Mouse (Mus musculus): ENCODE results near the gene Ltc4s. TPM values are rescaled to one million over a fixed set of nuclear protein-coding genes. Genes with fewer than 3 reads are reported as not detected.

Ltc4s gene
- total RNA-seq, 2 experiments from 2014 or later: 9.9 to 15.5 TPM

DNA sequence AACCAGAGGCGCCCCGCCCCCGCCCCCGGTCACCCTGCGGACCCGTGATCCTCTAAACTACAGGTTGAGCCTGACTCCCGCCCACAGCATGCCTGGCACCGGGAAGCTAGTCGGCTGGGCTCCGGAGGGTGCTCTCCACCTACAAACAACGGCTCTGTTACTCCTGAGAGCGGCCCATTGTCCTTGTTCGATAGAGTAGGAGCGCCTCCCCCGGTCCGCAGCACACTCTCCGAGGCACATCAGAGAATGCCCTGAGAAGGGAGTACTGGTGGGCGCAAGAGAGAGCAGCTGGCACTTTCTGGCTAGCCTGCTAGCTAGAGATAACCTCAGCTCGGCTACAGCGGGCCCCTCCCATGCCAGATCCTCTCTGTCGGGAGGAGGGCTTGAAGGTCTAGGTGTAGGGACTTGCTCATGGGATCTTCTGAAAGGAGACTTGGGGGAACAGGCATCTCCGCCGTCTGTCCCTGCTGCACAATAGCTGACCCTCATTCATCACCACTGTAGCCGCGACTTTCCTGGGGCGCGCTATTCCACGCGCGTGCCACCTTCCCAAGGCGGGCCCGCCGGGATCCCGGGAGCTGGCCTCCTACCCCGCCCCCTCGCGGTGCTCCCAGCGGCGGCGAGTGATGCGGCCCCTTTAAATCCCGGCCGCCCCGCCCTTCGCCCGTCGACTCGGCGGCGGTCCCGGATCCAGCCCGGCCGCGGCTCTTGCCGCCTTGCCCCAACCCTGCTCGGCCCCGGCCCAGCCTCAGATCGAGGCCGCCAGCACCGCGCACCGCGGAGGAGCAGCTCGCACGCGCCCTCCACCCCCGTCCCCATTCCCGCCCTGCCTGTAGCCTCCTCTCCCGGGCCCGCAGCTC lies 13.5 kb downstream of the Ltc4s start:
- DNase-seq (ENCODE audit: low spot score in 2 of 2): peak; percentile 82 to 90

- no peak for DNase-seq (ENCODE audit: low spot score in 2 of 2)
These were observed 14.4 kb downstream of the Ltc4s start for GRCm38 (mm10) chr11:50223783-50224662.

- peak in 1 of 2 experiments; percentile 4 for DNase-seq (ENCODE audit: low spot score in 2 of 2)
These were observed 15.7 kb downstream of the Ltc4s start for GRCm38 (mm10) chr11:50222559-50223276.

- no peak for DNase-seq (ENCODE audit: low spot score in 2 of 2)
These were observed 18.6 kb downstream of the Ltc4s start for GRCm38 (mm10) chr11:50219833-50220232.

- DNase-seq (ENCODE audit: low spot score in 2 of 2): no peak
These were observed 20.6 kb downstream of the Ltc4s start for GRCm38 (mm10) chr11:50217811-50218210.

DNA sequence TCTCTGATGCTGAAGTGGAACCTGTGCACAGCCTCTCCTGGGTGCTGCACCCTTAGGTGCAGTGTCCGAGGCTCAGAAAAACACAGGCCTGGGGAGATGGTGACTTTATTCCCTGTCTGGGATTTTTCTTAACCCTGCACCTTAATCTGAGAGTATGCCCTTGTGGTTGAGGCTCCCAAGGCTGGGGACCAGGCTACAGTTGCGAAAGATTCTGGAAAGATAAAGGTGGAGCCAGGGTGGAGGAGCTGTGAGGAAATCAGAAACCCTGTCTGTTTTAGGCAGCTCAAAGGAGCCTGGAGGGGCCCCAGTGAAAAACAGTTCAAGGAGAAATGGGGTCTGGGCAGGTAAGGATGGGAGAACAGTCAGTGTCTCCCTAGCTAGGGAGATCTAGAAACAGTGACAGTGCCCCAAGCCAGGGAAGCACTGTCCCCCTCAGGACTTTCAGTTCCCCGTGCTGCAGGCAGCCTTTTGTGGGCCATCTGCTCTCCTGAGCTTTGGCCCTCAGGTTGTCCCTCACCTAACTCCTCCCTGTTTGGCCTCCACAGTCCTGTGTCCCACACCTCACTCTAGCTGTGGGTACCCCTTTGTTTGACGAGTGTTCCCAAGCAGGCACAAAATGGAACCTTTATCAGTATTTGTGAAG lies 21.6 kb downstream of the Ltc4s start:
- DNase-seq (ENCODE audit: low spot score in 2 of 2): no peak

DNA sequence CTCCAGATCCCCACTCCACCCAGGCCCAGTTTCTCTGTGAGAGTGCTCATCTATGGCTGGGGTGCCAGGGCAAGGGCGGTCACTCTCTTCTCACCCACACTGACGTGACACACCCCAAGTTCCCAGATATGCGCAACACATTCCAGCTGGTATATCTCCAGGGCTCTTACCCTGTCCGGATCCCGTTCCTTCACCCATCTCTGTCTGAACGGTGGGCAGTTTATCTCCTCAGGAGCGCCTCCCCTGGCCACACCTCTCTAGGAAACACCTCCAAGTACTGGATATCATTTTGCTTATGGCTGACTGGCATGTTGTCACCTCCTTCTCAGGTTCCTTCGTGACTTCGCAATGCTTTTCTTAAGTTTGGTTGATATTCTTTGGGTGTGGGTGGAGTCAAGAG lies 22.8 kb downstream of the Ltc4s start:
- no peak for DNase-seq (ENCODE audit: low spot score in 2 of 2)

- DNase-seq (ENCODE audit: low spot score in 2 of 2): no peak
These were observed 23.8 kb downstream of the Ltc4s start for GRCm38 (mm10) chr11:50214631-50215030.

DNA sequence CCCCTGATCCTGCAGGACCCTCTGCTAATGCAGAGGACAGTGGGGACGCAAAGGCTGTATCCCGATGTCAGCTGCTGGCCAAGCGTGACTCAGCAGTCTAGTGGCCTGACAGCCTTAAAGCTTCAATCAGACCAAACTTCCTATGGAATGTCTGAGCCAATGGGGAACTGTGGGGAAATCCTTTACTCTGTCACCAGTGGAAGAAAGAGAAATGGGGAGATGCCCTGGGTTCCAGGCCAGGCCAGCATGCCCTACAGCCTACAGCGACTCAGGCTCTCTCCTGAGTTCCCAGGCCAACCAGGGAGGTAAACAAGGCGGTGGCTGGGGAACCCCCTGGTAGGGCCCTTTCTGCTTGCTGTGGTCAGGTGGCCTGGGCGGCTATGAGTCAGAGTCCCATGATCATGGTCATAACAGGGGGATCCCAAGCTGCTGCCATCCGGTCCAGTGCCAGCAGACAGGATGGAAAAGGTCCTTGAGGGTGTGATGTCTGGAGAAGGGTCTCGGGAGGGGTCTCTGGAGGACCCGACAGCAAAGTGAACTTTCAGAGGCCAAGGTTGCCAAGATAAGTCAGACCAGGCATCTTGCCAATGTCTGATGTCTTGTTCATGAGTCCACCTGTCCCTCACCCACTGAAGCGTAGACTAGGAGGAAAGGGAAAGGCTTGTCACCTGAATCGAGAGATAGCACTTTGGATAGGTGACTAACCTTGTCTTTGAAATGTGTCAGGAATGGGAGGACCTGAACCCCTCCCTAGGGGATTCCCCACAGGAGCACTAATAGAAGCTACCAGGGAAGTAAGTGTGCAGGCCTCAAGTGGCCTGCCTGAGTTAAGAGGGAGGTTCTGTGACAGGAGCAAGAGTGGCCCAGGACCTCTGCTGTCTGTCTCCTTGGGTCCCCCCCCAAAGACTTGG lies 25.3 kb downstream of the Ltc4s start:
- peak in 1 of 2 experiments; percentile 48 for DNase-seq (ENCODE audit: low spot score in 2 of 2)

- DNase-seq (ENCODE audit: low spot score in 2 of 2): no peak
These were observed 26.2 kb downstream of the Ltc4s start for GRCm38 (mm10) chr11:50212060-50212739.

- DNase-seq (ENCODE audit: low spot score in 2 of 2): no peak
These were observed 26.9 kb downstream of the Ltc4s start for GRCm38 (mm10) chr11:50211322-50212059.

GRCm38 (mm10) chr11:50210505-50211151 lies 27.8 kb downstream of the Ltc4s start, which contains the start of the genes Sqstm1 and Mgat4b:
Sqstm1 (minus strand) TSS chr11:50210827.
Mgat4b (plus strand) TSS chr11:50210890.
- peak; percentile 87 to 88 for DNase-seq (ENCODE audit: low spot score in 2 of 2)

- peak; percentile 83 to 88 for DNase-seq (ENCODE audit: low spot score in 2 of 2)
These were observed 28.3 kb downstream of the Ltc4s start for GRCm38 (mm10) chr11:50210101-50210504.

DNA sequence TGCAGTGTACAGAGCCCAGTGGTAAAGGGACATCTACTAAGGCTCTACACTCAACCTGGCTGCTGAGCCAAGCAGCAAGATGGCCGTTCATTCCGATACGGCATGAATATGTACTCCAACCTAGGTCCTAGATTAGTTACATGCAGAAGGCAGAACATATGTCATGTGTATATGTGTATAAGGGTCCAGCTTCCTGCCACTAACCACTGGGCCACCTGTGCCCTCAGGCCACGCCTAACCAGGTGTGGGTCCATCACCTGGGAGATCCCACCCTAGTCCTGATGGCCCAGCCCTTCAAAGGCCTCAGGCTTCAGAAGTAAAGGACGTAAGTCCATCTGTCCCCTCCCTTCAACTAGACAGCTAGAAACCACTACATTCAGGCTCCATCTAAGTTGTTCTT lies 30.4 kb downstream of the Ltc4s start:
- DNase-seq (ENCODE audit: low spot score in 2 of 2): no peak

DNA sequence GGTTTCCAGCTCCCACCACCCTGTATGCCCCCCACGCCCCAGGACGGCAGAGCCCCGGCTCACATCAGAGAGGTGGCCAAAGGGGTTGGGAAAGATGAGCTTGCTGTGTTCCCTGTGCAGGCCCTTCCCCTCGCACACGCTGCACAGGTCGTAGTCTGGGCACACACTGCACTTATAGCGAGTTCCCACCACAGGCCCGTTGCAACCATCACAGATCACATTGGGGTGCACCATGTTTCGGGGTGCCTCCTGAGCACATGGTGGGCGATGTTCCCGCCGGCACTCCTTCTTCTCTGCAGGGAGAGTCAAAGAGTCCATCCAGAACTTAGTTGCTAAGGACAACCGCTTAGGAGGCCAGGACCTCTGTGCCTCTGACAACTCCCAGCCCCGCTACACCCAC lies 31.1 kb downstream of the Ltc4s start:
- no peak for DNase-seq (ENCODE audit: low spot score in 2 of 2)

DNA sequence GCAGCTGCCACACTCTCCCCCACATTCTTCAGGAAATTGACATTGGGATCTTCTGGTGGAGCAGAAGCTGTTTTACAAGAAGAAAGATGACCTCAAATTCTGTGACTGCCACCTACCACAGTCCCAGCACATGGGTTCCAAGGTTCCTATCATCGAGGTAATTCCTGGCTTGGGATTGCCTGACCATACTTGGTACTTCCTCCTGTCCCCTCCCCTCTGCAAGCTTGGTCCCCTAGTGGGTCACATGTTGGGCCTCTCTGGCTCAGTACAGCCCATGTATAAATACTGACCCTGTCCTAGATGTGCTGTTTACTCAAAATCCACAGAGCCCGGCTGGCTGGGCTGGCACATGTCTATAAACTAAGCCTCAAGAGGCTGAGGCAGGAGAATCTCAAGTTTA lies 32.4 kb downstream of the Ltc4s start:
- DNase-seq (ENCODE audit: low spot score in 2 of 2): no peak

DNA sequence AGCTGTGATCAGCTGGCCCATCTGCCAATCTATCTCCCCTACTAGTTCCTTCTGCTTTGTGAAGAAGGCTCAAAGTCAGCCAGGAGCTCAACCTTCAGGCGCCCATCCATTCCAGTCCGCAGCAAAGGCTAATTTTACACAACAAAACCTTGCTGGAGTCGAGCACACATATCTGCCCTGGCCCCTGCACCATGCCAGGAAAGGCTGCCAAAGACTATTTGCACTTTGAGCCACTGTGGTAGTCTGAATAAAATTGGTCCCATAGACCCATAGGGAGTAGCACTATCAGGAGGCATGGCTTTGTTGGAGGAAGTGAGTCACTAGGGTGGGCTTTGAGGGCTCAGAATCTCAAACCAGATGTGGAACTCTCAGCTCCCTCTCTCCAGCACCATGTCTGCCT lies 33.0 kb downstream of the Ltc4s start:
- DNase-seq (ENCODE audit: low spot score in 2 of 2): no peak

- DNase-seq (ENCODE audit: low spot score in 2 of 2): no peak
These were observed 35.1 kb downstream of the Ltc4s start for GRCm38 (mm10) chr11:50203302-50203827.

All from layer of hippocampus, postnatal 10 days (tissue).